Mouse (Mus musculus) lung, adult 2 months (tissue): ENCODE data around the gene Ccdc30. TPM values are rescaled to one million over a fixed set of nuclear protein-coding genes. Genes with fewer than 3 reads are reported as not detected.

Experiments used
- DNase-seq: peaks from one replicate; pipeline ENCODE4 v3.0.0; 2022
- H3K4me1 ChIP-seq: fragments of 200-500 bp; 2 replicates; pipeline ENCODE4 v1.6.1; 2011; ENCODE audit warnings: low read length; ENCODE audit not compliant: control insufficient read depth, insufficient read depth
- H3K4me3 ChIP-seq: fragments of 200-500 bp; replicated peaks from 2 replicates; pipeline ENCODE3; 2011; ENCODE audit warnings: low read depth, mild to moderate bottlenecking, control low read depth, low read length; ENCODE audit errors: extremely low read depth
- CTCF ChIP-seq: fragments of 200-500 bp; IDR thresholded peaks from 2 replicates; pipeline ENCODE4 v1.5.1; 2011; ENCODE audit warnings: mild to moderate bottlenecking, low read length, control low read depth; ENCODE audit not compliant: insufficient read depth
- POLR2A ChIP-seq: fragments of 200-500 bp; IDR thresholded peaks from 2 replicates; pipeline ENCODE4 v1.6.1; 2011; ENCODE audit warnings: low read depth, mild to moderate bottlenecking, control low read depth, low read length, borderline replicate concordance; ENCODE audit errors: extremely low read depth
- WGBS: fragments of 180-500 bp; shearing (Covaris S2); methylation state at CpG from one replicate; pipeline ENCODE4 v1.1.7; 2018; 5-methylcytosine and 5-hydroxymethylcytosine counted together
- polyA plus RNA-seq: library from polyadenylated mRNA; depleted of rRNA; stranded (reverse); fragments of >200 nt; gene quantifications from 2 replicates; pipeline ENCODE4 v1.2.3, GENCODE M21; 2012

The Ccdc30 gene
- polyA plus RNA-seq, 1 experiment: 4.2 TPM

GRCm38 (mm10) chr4:119381471-119382190 lies 33.7 kb downstream of the Ccdc30 start:
- no peak for DNase-seq
- H3K4me3 ChIP-seq: no peak overlapping the region
- TF ChIP-seq CTCF (no peak), POLR2A (no peak)
- no peaks in the 10 kb centered on the region for H3K4me1 ChIP-seq
- WGBS: 65% methylated on average over 7 of the region's 7 CpGs

- WGBS: 84% methylated on average over 6 of the region's 6 CpGs
- Histone ChIP-seq H3K4me1 (no peaks in the 10 kb centered on the region), H3K4me3 (no peak overlapping the region)
- TF ChIP-seq CTCF: no peak
- no peak for TF ChIP-seq POLR2A
- no peak for DNase-seq
These were observed 45.9 kb downstream of the Ccdc30 start for GRCm38 (mm10) chr4:119369460-119369859.

GRCm38 (mm10) chr4:119366758-119367526 lies 48.4 kb downstream of the Ccdc30 start:
- 36% methylated on average over 4 of the region's 4 CpGs for WGBS
- Histone ChIP-seq H3K4me3 (no peak overlapping the region), H3K4me1 (no peaks in the 10 kb centered on the region)
- no peak for TF ChIP-seq POLR2A
- no peak for TF ChIP-seq CTCF
- peak; percentile 13 for DNase-seq

- no peak for TF ChIP-seq CTCF
- no peak for TF ChIP-seq POLR2A
- Histone ChIP-seq H3K4me3 (no peak overlapping the region), H3K4me1 (no peaks in the 10 kb centered on the region)
- DNase-seq: no peak
- WGBS: 74% methylated on average over 3 of the region's 3 CpGs
These were observed 53.1 kb downstream of the Ccdc30 start for GRCm38 (mm10) chr4:119362231-119362630.

- peak overlapping the region; percentile 28 for H3K4me3 ChIP-seq
- TF ChIP-seq CTCF (no peak), POLR2A (no peak)
- no peaks in the 10 kb centered on the region for H3K4me1 ChIP-seq
- 6% methylated on average over 30 of the region's 30 CpGs for WGBS
- DNase-seq: peak; percentile 7
These were observed 55.9 kb downstream of the Ccdc30 start for GRCm38 (mm10) chr4:119359196-119359971.

- DNase-seq: no peak
- 89% methylated on average over 6 of the region's 6 CpGs for WGBS
- no peaks in the 10 kb centered on the region for H3K4me1 ChIP-seq
- TF ChIP-seq POLR2A (no peak), CTCF (no peak)
- no peak overlapping the region for H3K4me3 ChIP-seq
These were observed 69.8 kb downstream of the Ccdc30 start for GRCm38 (mm10) chr4:119345508-119345907.

- H3K4me1 ChIP-seq: no peaks in the 10 kb centered on the region
- TF ChIP-seq CTCF: peak; percentile 50
- no peak for TF ChIP-seq POLR2A
- 6% methylated on average over 10 of the region's 10 CpGs for WGBS
- no peak overlapping the region for H3K4me3 ChIP-seq
- peak; percentile 57 for DNase-seq
These were observed 76.4 kb downstream of the Ccdc30 start for GRCm38 (mm10) chr4:119338861-119339361.

GRCm38 (mm10) chr4:119338422-119338821 lies 76.9 kb downstream of the Ccdc30 start:
- H3K4me3 ChIP-seq: no peak overlapping the region
- no peak for DNase-seq
- H3K4me1 ChIP-seq: no peaks in the 10 kb centered on the region
- no peak for TF ChIP-seq POLR2A
- no peak for TF ChIP-seq CTCF
- 73% methylated on average over 4 of the region's 4 CpGs for WGBS

- DNase-seq: no peak
- H3K4me3 ChIP-seq: no peak overlapping the region
- no peak for TF ChIP-seq CTCF
- TF ChIP-seq POLR2A: no peak
- no peaks in the 10 kb centered on the region for H3K4me1 ChIP-seq
- WGBS: 78% methylated on average over 6 of the region's 6 CpGs
These were observed 81.8 kb downstream of the Ccdc30 start for GRCm38 (mm10) chr4:119333487-119333886.
